8 mouse cellular contexts compared by ENCODE assay signal in genomic region chr5:120457628-120458027, GRCm38 (mm10). TPM values are rescaled to one million over a fixed set of nuclear protein-coding genes. Genes with fewer than 3 reads are reported as not detected.
A peak's percentile ranks its signal among the peaks of the same experiment; 100 is the strongest.
DNase-seq lines count a peak whose midpoint lies in the region; ATAC-seq lines count a peak whose summit lies in the region.

No protein-coding gene starts in this region.

- no peak overlapping the region for H3K4me3 ChIP-seq in kidney, embryonic 14.5 days (ENCODE audit: low read length)

- no peak overlapping the region for H3K9ac ChIP-seq in kidney, embryonic 14.5 days (ENCODE audit: low read depth, low read length)

- no peaks in the 10 kb centered on the region for H3K36me3 ChIP-seq in kidney, embryonic 14.5 days (ENCODE audit: control insufficient read depth, insufficient read depth, low read length)

- H3K4me2 ChIP-seq in kidney, embryonic 14.5 days (replicated peaks; ENCODE audit: low read depth, low read length) = no peak overlapping the region

- ATAC-seq in kidney, embryonic 14.5 days (ENCODE audit: low FRiP score, low TSS enrichment) = peak; percentile 29; the same call in 1 of the 2 replicates

- no peak overlapping the region for H3K27ac ChIP-seq in kidney, embryonic 14.5 days (ENCODE audit: low read depth, low read length)

- peak; percentile 60 to 86 for DNase-seq in adrenal gland, adult (ENCODE audit: inconsistent age in 2 of 2, low spot score in 1 of 2)
- no peak for DNase-seq in adrenal gland, adult 8-10 months
- DNase-seq in ovary, postnatal 10 days (ENCODE audit: low spot score) = peak; percentile 35
- no peak for DNase-seq in ovary, adult 18-20 months (ENCODE audit: low spot score)
- DNase-seq in cerebellum, postnatal 4 days (ENCODE audit: low spot score in 2 of 2) = peak; percentile 66 to 86
- peak; percentile 52 for DNase-seq in lung, postnatal 36 days
- DNase-seq in spleen, postnatal 14 days (ENCODE audit: low spot score in 2 of 2) = peak; percentile 25 to 60

- WGBS in kidney, embryonic 14.5 days = 6% methylated on average over 9 of the region's 9 CpGs

- no peaks in the 10 kb centered on the region for H3K9me3 ChIP-seq in kidney, embryonic 14.5 days (ENCODE audit: control insufficient read depth, low read length)

- no peaks in the 10 kb centered on the region for H3K4me1 ChIP-seq in kidney, embryonic 14.5 days (ENCODE audit: control insufficient read depth, insufficient read depth, low read length)

- no peaks in the 10 kb centered on the region for H3K27me3 ChIP-seq in kidney, embryonic 14.5 days (ENCODE audit: control insufficient read depth, insufficient read depth, low read length)

RNA-seq across cellular contexts. Expression of gene Sdsl, which starts 15.0 kb away (rescaled TPM):
- 100 to 1,000 TPM in 3 of 4 experiments, 10 to 100 TPM in 1; 96.5 to 107 (median 105) TPM for total RNA-seq in adrenal gland, adult 8-10 months (2022)
- polyA plus RNA-seq in kidney, embryonic 14.5 days (2014; fragmentation: Nextera tagmentation; extraction: Ambion mirVana) = 10.5 and 12.5 TPM in 2 replicates

RNA-seq across cellular contexts. Expression of gene Sds, which starts 18.7 kb away (rescaled TPM):
- under 1 TPM in 1 of 4 experiments, not detected in 3; 0.35 TPM for total RNA-seq in adrenal gland, adult 8-10 months (2022)
- not detected in 2 replicates for polyA plus RNA-seq in kidney, embryonic 14.5 days (2014; fragmentation: Nextera tagmentation; extraction: Ambion mirVana)

RNA-seq across cellular contexts. Expression of gene Lhx5, which starts 26.1 kb away (rescaled TPM):
- not detected for total RNA-seq in adrenal gland, adult 8-10 months (2022)
- polyA plus RNA-seq in kidney, embryonic 14.5 days (2014; fragmentation: Nextera tagmentation; extraction: Ambion mirVana) = not detected in 2 replicates

RNA-seq across cellular contexts. Expression of gene Plbd2, which starts 45.8 kb away (rescaled TPM):
- total RNA-seq in adrenal gland, adult 8-10 months (2022) = 100 to 1,000 TPM in 2 of 4 experiments, 10 to 100 TPM in 2; 97.4 to 106 (median 100) TPM
- polyA plus RNA-seq in kidney, embryonic 14.5 days (2014; fragmentation: Nextera tagmentation; extraction: Ambion mirVana) = 41.5 and 44.5 TPM in 2 replicates

RNA-seq across cellular contexts. Expression of gene Slc8b1, which starts 53.3 kb away (rescaled TPM):
- 10 to 100 TPM; 29.5 to 36.7 (median 34.1) TPM for total RNA-seq in adrenal gland, adult 8-10 months (2022)
- polyA plus RNA-seq in kidney, embryonic 14.5 days (2014; fragmentation: Nextera tagmentation; extraction: Ambion mirVana) = 4.5 and 6.0 TPM in 2 replicates

Comparison
In these comparisons a context has a peak if more than half of its experiments do, and no peak if none do; other contexts are left out.
1. DNase-seq: peak in adrenal gland, adult (2 of 2), ovary, postnatal 10 days (single experiment), cerebellum, postnatal 4 days (2 of 2), lung, postnatal 36 days (single experiment) and spleen, postnatal 14 days (2 of 2); none in adrenal gland, adult 8-10 months (single experiment) and ovary, adult 18-20 months (single experiment).